Mouse (Mus musculus) 3T3-L1 (cell line): ENCODE measurements at regions not wholly inside any gene's neighbourhood (a gene's known extent, or its start where the extent isn't known, plus 50 kb on each side); places are given as distances from the start of the nearest gene placed in this dataset.

Source experiments
- DNase-seq: peaks from one replicate; pipeline ENCODE4 v3.0.0-alpha.2; 2015; ENCODE audit warnings: low read depth, low spot score

DNA sequence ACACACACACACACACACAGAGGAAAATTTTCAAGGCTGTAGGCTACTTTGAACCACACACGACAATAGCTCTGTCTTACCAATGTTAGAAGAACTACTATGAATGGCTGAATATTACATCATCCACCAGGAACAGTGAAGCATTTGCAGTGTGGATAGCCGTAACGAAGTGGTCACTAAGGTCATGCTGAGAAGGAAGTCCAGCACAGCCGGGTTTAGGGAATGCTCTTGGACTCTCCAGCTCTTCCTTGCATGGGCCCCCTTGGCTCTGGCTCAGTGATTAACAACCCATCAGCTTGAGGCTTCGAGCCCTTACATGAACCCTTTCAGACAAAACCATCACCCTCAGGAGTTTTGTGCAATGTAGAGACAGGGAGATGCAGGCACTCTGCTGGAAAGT, 245.3 kb downstream of the Adamts20 start:
- DNase-seq, result no peak

DNA sequence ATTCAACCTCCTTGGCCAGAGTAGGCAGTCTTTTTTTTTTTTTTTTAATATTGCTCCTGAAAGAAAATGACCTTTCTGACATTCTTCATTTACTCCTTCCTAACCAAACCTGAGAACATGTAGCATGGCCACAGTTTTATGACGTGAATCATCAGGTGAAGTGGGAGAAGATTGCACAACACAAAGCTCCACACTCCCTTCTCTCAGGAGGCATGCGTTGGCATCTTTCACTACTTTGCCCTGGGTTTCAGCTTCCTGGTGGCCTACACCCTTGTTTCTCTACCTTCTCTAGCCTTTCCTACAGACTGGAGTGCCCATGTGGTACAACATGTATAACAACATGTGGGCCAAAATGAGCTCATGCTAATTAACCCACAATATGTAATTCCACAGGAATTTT, 248.5 kb downstream of the Adamts20 start:
- DNase-seq, result no peak

DNA sequence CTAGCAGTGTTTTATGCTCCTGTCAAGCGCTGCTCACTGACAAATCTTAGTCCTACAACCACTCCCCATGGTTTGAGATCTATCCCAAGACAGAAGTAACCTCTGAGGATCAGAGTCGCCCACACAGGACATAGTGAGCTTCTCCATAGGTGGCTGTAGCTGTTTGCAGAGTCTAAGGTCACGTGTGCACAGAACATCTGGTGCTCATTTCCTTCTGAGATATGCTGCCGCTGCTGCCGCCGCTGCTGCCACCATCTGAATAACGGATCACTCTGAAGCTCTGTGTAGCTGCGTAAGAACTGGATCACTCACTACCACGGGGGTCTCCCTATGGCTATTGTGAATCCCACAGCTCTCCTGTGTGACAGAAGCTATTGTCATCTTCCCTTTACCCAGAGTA, 250.8 kb downstream of the Adamts20 start:
- DNase-seq, result no peak

DNA sequence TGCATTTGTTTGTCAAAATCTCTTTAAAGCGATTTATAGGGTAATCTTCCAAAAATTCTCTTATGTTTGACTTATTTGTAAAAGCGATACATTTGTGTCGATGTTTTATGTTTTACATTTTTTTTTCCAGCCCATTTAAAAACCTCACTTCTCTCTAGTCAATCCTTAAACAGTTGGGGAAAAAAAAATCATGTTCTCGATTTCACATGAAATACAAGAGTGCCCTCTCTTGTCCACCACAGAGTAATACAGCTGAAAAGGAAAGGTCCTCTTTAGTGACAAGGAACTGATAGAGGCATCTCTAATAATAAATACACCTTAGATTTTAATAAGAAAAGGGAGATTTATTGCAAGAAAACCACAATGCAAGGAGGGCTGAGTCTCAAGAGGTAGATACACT, 251.8 kb downstream of the Adamts20 start:
- peak; percentile 65 for DNase-seq

DNA sequence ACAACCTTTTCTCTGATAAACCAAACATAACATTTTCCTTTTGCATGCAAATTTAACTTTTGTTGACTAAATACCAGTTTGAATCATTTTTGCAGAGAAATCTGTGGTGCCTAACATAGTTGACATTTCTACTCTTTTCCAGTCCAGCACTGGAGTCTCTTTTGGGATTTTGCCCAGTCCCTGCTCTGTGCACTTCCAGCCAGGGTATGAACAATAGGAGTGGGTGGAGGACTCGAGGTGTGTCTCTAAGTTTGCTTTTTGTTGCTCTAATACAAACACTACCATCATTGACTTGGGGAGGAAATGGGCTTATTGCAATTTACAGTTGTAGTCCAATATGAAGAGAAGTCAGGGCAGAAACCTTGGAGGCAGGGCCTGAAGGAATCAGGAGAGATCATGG, 256.7 kb downstream of the Adamts20 start:
- DNase-seq, result no peak

DNA sequence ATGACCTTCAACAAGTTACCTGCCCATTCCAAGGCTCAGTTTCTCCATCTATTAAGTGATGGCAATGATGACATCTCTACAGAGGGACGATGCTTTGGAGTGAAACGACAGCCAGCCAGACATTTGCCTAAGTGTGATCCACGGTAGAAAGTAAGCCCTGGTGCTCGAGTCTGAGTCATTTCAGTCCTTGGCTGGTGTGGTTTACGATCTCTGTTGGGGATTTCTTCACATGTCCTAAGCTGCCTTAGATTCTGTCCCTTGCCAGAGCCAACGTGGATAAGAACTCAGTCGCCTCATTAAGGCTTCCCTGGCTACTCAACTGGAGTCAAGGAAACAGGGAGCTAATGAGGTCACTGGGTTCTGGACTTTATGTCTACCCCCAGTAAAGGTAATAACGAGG, 258.8 kb downstream of the Adamts20 start:
- no peak for DNase-seq

DNA sequence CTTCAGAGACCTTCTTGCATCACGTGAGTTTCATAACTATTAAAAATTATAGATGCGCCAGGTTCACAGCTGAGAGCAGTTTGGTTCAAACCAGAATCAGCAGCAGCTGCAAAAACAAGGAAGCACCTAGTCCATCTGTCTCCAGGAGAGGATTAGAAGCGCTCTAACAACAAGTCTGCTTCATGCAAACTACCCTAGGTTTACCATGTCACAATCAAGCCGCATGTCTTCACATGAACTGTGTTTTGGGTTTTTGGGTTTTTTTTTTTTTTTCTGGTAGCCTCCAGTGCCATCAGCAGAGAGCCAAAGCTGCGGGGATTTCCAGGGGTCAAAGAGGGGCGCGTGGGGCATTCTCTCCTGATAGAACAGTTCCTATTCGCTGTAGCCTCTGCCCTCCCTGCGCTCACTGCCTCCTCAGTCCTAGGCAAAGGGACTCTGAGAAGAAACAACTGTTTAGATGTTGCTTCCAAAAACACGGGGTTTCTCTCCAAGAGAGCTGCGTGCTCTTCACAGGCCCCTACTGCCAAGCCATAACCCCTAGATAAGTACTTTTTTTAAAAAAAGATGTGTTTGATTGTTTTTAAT, 259.8 kb downstream of the Adamts20 start:
- no peak for DNase-seq

DNA sequence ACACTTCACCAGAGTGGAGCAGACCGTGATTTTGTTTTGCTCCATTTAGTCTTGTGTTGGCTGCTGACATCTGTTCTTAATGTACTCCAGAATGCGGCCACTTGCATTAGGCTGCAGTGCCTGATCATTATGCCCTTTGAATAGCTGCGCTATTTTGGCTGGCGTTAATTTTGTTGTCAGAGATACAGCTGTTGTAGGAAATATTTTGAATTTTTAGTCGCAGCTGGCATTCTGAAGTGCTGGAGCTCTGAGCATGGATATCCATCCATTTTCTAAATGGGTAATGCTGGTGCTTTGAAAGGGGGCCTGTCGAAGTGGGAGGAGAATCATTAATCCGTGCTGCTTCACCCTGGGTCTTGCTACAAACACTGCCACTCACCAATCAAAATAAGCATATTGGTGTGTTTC, 275.1 kb downstream of the Adamts20 start:
- DNase-seq, result no peak

DNA sequence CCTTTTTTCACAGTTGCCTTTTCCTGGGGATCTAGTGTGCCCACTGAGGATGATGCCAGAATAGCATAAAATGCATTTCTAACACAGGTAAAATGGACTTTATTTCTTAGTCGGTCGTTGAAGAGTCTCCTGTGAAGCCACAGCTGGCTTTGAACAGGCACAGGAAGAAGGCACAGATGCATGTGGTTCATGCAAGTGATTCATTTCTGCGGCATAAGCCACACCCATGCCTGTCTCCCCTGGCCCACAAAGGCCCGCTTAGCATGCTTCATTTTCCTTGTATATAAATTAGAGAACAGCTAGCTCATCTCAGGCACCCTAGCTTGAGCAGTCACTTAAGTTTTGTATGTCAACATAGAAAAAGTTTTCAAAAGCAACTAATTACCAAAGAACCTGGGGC, 277.6 kb downstream of the Adamts20 start:
- no peak for DNase-seq

DNA sequence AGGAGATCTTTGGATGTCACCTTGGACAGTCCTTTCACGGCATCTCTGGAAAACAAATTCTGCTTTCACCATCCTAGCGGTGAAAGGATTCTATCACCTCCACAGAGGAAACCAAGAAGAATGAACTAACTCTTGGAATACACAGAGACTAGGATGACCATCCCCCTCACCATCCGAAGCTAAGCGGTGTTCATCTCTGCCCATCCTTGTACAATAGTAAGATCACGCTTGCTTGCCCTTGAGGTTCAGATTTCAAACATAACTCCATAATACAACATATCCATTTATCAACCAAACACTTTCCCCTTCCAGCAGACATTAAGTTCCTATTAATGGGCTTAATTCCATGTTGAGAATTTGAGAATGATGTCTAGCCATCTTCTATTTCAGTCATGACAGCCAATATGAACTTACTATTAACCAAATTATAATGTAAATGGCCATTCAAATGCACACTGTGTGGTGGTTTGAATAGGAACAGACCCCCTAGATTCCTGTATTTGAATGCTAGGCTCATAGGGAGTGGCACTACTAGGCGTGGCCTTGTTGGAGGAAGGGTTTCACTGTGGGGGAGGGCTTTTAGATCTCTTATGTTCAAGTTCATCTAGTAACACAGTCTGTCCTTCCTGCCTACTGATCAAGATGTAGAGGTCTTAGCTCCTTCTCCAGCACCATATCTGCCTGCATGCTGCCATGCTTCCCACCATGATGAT, 281.4 kb downstream of the Adamts20 start:
- no peak for DNase-seq

DNA sequence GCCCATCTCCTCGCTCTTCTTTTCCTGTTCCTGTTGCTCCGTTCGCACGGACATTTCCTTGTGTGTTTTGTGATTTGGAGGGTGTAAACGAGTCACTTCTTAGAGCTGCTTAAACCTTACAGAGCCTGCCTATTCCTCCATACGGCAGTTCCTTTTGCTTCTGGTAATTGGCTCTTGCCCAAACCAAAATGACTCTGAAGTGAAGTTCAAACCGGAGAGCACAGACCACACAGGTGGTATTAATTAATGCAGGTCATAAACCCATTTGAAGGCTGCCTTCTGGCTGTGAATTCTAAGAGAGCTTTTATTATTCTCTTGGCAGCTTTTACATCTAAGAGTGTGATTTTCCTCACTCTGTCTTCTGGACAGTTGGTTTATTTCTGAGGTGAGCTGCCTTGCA, 291.1 kb downstream of the Adamts20 start:
- DNase-seq, result no peak

DNA sequence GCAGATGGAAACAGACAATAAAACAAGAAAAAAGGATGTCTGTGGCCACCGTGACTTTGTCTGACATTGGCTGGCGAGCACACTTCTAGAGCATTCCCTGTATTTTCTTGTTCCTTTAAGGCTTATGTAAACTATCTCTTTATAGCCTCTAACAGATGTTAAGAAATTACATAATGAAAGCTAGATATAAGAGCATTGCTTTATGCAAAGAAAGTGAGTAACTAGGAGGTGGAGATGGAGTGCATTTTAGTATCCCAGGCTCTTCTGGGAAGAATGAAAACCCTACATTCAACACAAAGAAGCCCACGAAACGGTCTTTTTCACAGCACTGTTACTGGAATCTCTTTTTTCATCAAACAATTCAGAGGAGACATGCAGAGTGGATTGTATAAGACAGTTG, 304.4 kb downstream of the Adamts20 start:
- DNase-seq, result no peak

DNA sequence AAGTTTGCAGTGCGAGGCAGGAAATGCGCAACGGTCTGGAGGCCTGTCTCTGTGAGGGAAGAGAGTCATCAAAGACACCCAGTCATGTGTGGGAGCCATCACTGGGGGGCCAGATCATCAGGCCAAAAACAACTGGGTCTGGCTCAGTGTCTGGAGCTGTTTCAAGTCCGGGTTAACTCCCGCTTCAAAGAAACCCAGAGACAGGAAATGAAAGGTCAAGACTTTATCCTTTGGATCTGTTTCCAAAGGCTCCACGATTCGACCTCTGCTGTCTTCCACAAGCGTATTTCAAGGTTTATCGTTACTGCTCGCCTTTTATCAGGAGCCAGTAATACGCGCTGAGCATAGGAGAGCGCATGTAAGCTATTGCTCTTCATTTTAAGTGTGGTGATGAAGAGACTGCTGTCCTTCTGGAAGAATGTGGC, 325.7 kb downstream of the Adamts20 start:
- no peak for DNase-seq

DNA sequence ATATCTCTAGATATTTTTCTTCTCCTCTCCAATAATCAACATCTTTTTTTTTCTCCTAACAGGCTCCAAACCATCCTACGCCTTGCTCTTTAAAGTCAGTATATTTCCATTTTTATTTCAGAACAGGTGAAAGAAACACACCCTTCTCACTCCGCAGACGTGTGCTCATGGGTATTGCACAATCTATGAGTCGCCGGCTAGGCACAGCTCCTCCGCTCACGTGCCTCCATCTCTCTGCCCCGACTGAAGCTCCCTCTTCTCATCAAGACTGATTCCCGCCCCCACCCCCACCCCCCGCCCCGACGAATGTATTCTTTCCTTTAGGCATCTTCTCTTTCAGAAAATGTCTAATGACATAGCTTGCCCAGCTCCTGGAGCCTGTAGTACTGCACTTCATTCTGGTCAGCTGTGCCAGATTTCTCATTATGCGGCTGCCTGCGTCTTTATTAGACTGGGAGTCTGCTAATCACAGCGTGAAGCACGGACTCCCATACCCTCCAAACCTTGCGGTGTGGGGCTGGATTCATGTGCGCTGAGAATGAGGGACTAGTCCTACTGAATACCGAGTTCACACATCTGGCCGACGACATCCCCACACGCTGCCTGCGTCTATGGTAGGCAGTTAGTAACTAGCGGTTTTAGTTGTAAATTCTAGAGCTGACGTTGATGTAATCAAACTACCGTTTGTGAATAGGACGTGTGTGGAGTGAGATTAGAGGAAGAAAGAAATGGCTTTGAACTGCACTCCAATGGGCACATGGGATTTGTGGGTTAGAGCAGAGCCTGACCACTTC, 327.9 kb downstream of the Adamts20 start:
- DNase-seq, result no peak

DNA sequence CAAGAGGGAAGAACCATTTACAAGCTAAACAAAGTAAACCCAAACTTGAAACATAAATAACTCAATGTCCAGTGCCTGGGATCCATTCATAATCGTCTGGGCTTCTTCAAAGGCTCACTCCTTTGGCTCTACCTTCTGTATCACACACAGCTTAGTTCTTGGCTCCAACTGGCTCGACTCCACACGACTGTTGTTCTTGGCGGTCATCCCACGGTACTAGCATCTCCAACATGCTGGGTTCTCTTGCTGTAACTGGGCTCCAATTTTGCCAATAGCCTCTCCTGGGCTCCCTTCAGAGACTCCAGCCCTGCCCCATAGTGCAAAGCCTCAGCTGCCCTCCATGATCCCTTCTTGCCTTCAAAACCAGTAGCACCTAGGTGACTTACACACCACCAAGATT, 352.4 kb downstream of the Adamts20 start:
- no peak for DNase-seq

DNA sequence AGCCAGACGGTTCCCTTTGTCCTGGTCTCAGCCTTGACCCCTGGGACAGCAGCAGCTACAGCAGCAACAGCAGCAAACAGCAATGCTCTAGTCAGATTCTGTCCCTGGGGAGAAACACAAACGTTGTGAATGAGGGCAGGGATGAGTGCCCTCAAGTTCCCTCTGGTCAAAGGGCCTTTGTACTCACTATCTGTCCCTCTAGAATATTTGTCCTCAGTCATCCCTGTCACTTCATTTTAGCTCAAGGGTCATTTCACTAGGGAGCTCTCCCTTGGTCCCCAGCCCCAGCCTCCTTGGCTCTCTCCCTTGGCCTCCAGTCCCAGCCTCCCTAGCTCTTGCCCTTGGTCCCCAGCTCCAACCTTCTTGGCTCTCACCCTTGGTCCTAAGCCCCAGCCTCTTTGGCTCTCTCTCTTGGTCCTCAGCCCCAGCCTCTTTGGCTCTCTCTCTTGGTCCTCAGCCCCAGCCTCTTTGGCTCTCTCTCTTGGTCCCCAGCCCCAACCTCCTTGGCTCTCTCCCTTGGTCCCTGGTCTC, 358.0 kb downstream of the Adamts20 start:
- DNase-seq, result no peak

DNA sequence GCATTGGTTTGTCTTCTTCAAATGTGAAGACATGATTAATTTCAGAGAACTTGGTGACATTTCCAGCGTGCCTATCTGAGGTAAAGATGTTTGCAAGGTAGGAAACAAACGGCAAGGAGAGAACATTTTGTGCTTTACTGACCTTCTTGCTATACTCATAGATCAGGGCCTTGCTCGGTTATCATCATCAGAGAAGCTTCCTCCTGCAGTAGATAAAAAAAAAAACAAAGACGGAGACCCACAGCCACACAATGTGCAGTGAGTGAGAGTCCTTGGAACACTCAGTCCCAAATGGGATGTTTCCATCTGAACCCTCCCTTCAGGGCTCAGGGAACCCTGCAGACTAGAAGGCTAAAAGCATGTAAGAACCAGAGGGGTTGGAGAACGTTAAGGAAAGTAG, 374.6 kb downstream of the Adamts20 start:
- DNase-seq, result no peak

DNA sequence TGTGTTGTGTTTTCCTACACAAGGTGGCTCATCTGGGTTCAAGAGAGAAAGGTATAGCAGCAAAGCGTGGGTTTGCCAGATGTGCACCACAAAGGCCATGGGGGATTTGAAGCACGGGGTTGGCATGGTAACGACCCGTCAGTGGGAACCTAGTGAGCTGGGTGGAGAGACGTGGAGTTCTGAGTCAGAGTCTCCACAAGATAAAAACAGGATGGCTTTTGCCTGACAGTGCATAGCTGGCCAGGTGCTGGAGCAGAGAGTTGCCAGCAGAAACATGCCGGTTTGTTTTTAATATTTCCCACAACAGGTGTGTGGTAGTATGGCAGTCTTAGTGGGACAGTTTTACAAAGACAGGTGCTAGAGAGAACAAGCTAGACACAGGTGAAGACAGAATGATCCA, 375.4 kb downstream of the Adamts20 start:
- DNase-seq, result peak; percentile 6

DNA sequence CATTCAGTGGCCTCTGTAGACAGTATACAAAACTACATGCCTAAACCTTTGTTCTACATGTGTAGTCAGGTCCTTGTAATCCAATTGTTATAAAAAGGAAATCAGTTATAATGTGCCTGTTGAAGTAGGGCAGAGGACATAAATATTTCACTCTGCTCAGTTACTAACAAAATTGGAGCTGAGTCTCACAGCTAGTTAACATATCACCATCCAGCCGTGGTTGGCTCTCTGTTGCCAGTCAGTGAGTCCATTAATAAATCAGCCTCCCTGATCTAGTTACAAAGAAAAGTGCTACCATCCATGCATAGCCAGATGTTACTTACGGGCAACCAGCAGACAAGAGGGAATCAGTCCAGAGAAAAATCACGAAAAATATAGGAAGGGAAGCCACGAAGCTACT, 382.8 kb downstream of the Adamts20 start:
- DNase-seq, result no peak

DNA sequence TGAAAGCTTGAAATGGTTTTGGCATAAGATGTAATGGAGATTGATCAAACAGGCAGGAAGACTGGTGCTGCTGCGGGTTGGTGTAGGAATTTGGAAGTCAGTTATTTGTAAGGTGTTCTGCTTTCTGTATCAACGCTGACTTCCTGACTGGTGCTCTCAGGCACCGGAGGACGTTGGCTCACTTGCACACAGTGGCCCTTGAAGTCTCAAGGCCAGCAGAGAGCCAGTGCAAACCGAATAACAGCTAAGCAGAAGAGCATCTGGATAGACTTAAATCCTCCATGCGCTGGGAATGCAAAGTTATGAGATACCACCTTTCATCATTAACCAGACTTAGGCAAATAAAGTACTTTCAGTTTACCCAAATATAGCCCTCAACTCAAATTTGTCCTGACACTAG, 388.2 kb downstream of the Adamts20 start:
- DNase-seq, result no peak

DNA sequence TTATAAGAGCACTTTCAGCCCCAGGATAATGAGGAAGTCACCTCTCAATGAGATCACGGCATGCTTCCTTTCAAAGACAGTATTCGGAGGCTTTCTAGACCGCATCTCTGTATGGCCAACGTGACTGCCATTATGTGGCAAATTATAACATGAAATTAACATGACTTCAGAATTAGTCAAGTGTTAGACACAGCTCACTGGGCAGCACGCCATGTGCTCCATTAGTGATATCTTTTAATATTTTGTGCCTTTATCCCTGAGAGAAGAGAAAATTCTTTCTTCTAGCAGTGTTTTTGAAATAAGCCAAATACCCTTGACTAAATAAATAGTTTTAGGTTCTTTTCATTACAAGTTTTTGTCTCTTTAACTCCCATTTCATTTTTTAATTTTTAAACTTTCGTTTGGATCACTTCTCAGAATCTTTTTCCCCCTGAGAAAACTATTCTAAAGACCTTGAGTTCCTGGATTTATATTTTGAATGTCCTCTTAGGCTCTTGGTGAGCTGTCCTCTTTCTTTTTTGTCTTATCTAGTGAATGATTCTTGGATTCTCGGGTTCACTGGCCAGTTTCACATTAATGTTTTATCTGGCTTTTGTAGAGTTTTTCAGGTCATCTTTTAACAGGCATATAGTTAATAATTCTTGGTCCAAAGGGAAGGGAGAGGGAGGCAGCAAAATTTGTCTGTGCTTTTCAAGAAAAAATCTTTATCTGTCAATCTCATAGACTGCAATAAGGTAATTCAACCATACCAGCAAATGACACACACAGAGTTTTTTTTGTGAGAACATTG, 390.9 kb downstream of the Adamts20 start:
- no peak for DNase-seq

DNA sequence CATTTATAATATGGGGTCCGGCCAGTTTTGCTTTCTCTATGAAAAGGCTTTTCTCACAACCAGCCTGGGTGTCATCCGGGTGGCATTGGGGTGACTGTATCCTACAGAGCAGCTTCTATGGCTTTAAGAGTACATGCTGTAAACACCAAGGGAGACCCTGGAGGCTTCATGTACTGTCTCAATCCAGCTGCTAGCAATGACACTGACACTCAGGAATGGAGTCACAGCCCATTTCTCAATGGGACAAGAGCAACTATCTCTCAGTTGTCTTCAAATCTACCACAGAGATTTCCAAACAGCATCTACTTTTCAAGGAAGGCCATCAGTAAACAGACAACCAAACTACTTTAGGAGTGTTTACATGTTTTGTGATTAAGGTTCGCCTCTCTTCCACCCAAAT, 397.5 kb downstream of the Adamts20 start:
- DNase-seq, result no peak
